Mouse (Mus musculus): ENCODE measurements around the gene Bysl. TPM values are rescaled to one million over a fixed set of nuclear protein-coding genes. Genes with fewer than 3 reads are reported as not detected.
A peak's percentile ranks its signal among the peaks of the same experiment; 100 is the strongest.
"Not testable (repeated sequence)": the region's sequence is repeated elsewhere in the genome, so short reads cannot be mapped to it uniquely, and the experiment has no call there.

Bysl gene
- total RNA-seq, 2 experiments from 2014 or later, result 14.0 to 15.8 TPM

GRCm38 (mm10) chr17:47622912-47623554 lies 11.7 kb upstream of the Bysl start:
- no peak for DNase-seq

GRCm38 (mm10) chr17:47618556-47619311 lies 7.4 kb upstream of the Bysl start:
- intact Hi-C loops (cut with DNase I), result no loop called here
- no peak for DNase-seq

More at GRCm38 (mm10) chr17:47622912-47623554, 11.7 kb upstream of the Bysl start:
- intact Hi-C loops (cut with DNase I), result no loop called here

GRCm38 (mm10) chr17:47617605-47618307 lies 6.5 kb upstream of the Bysl start:
- no peak for DNase-seq
- intact Hi-C loops (cut with DNase I), result no loop called here

- intact Hi-C loops (cut with DNase I), result no loop called here
- DNase-seq, result no peak
Measured at GRCm38 (mm10) chr17:47616652-47617051, 5.4 kb upstream of the Bysl start.

GRCm38 (mm10) chr17:47616119-47616518 lies 4.8 kb upstream of the Bysl start:
- intact Hi-C loops (cut with DNase I), result no loop called here
- no peak for DNase-seq

GRCm38 (mm10) chr17:47614018-47614417 lies 2.7 kb upstream of the Bysl start:
- intact Hi-C loops (cut with DNase I), result loop anchor here (1.0 kb wide), 1 partner anchor 60 kb away; no protein-coding TSS in a partner anchor
- DNase-seq, result peak; percentile 35 to 53

- intact Hi-C loops (cut with DNase I), result no loop called here
- no peak for DNase-seq
Measured at GRCm38 (mm10) chr17:47611661-47611982, 330 bp upstream of the Bysl start.

GRCm38 (mm10) chr17:47609182-47609581 lies 2.1 kb downstream of the Bysl start:
- no peak for DNase-seq
- intact Hi-C loops (cut with DNase I), result loop anchor here (2.0 to 10.0 kb wide), 2 partner anchors 14 to 204 kb away; partner anchors contain the start of gene Guca1a

- intact Hi-C loops (cut with DNase I), result loop anchor here (10.0 kb wide), 1 partner anchor 201 kb away; the partner anchor contains the start of gene Guca1a
- DNase-seq, result peak in 1 of 2 experiments; percentile 36
Measured at GRCm38 (mm10) chr17:47606220-47606619, 5.1 kb downstream of the Bysl start.

GRCm38 (mm10) chr17:47602289-47602688 lies 9.0 kb downstream of the Bysl start:
- intact Hi-C loops (cut with DNase I), result loop anchor here (10.0 kb wide), 1 partner anchor 197 kb away; the partner anchor contains the start of gene Guca1a
- no peak for DNase-seq

- no peak for DNase-seq
- intact Hi-C loops (cut with DNase I), result loop anchor here (10.0 kb wide), 1 partner anchor 197 kb away; the partner anchor contains the start of gene Guca1a
Measured at GRCm38 (mm10) chr17:47601389-47601755, 9.9 kb downstream of the Bysl start.

- no peak for DNase-seq
- intact Hi-C loops (cut with DNase I), result loop anchor here (10.0 kb wide), 1 partner anchor 196 kb away; the partner anchor contains the start of gene Guca1a
Measured at GRCm38 (mm10) chr17:47600601-47601388, 10.5 kb downstream of the Bysl start.

- DNase-seq, result peak; percentile 23 to 29
- intact Hi-C loops (cut with DNase I), result loop anchor here (10.0 kb wide), 1 partner anchor 195 kb away; the partner anchor contains the start of gene Guca1a
Measured at GRCm38 (mm10) chr17:47599511-47600297, 11.6 kb downstream of the Bysl start.

GRCm38 (mm10) chr17:47598580-47599304 lies 12.6 kb downstream of the Bysl start:
- DNase-seq, result not testable (repeated sequence)

GRCm38 (mm10) chr17:47597838-47598579 lies 13.3 kb downstream of the Bysl start:
- peak; percentile 36 to 59 for DNase-seq
- intact Hi-C loops (cut with DNase I), result no loop called here

More at GRCm38 (mm10) chr17:47598580-47599304, 12.6 kb downstream of the Bysl start:
- intact Hi-C loops (cut with DNase I), result not testable (repeated sequence)

- intact Hi-C loops (cut with DNase I), result no loop called here
- peak; percentile 11 to 19 for DNase-seq
Measured at GRCm38 (mm10) chr17:47597261-47597660, 14.0 kb downstream of the Bysl start.

- intact Hi-C loops (cut with DNase I), result no loop called here
- peak; percentile 10 to 15 for DNase-seq
Measured at GRCm38 (mm10) chr17:47596839-47597164, 14.5 kb downstream of the Bysl start.

All from heart, postnatal 14 days (tissue).